Mouse (Mus musculus): ENCODE measurements around the gene Bola3. TPM values are rescaled to one million over a fixed set of nuclear protein-coding genes. Genes with fewer than 3 reads are reported as not detected.

The Bola3 gene
- polyA plus RNA-seq, 1 experiment from 2014 or later: 233 TPM

DNA sequence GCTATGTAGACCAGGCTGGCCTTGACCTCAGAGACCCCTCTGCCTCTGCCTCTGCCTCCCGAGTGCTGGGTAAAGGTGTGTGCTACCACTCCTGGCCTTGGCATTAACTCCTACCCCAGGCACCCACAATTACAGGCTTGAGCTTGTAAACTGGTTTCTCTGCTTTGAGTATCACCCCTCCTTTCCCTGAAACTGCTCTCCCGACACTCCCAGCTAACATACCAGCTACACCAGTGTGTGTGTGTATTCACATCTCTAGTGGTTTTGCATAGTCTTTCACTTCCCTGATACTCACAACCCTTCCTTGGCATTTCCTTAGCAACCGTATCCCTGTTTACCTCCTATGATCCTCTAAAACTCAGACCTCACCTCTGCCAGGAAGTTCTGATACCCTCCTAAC is 50.8 kb downstream of the Bola3 start:
- Histone ChIP-seq H3K4me1 (0 out of 2 replicates have a peak, but pooled peaks cover 5% of the 10 kb centered on the region), H3K36me3 (peaks cover 98% of the 10 kb centered on the region), H3K27ac (replicated peaks) (no peak overlapping the region), H3K4me3 (no peak overlapping the region), H3K9ac (no peak overlapping the region), H3K4me2 (no peak overlapping the region), H3K27me3 (replicated peaks) (no peaks in the 10 kb centered on the region), H3K9me3 (no peaks in the 10 kb centered on the region)
- WGBS: 83% methylated on average over 3 of the region's 3 CpGs
- no peak for ATAC-seq (ENCODE audit: extremely low read depth, insufficient number of reproducible peaks, low FRiP score, low TSS enrichment)

DNA sequence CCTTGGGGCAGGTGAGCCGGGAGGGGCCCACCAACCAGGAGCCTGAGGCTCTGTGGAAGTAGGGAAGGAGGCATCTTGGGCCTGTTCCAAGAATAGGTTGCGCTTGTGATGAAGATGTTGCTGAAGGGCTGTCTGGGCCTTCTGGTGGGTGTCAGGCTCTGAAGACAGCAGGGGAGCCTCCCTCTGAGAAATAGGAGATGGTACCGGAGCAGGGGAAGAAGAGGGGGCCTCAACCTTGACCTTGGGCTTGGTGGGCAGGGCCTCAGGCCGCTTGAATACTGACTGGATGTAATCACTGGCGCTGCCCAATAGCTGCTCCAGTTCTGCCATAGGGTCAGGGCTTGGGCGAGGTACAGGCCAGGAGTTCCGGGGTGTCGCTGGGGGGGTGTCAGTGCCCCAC is 54.5 kb downstream of the Bola3 start:
- H3K4me3 ChIP-seq: no peak overlapping the region
- H3K27me3 ChIP-seq (replicated peaks): no peaks in the 10 kb centered on the region
- WGBS: 92% methylated on average over 8 of the region's 8 CpGs
- no peak overlapping the region for H3K27ac ChIP-seq (replicated peaks)
- peaks cover 86% of the 10 kb centered on the region for H3K36me3 ChIP-seq
- H3K9me3 ChIP-seq: no peaks in the 10 kb centered on the region
- H3K4me2 ChIP-seq: no peak overlapping the region
- peaks cover 19% of the 10 kb centered on the region for H3K4me1 ChIP-seq
- no peak for ATAC-seq (ENCODE audit: extremely low read depth, insufficient number of reproducible peaks, low FRiP score, low TSS enrichment)
- no peak overlapping the region for H3K9ac ChIP-seq

DNA sequence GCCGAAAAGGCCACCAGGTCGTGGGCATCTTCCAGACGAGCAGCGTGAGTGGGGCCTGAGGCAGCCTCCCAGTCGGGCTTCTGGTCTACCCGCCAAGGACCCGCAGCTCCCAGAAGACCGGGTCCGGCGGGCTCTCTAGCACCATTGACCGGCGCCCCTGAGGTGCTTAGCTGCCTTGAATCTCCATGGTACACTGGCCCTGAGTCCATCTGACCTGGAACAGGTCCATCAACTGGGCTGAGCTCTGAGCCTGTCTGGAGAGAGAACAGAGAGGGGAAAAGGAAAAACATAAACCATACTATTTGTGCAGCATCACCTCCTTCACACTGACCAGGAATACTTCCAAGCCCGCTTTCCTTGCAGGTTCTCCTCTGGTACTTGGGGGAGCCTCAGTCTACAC is 55.6 kb downstream of the Bola3 start:
- Histone ChIP-seq H3K4me2 (no peak overlapping the region), H3K4me3 (no peak overlapping the region), H3K9ac (no peak overlapping the region), H3K4me1 (peaks cover 30% of the 10 kb centered on the region), H3K27ac (replicated peaks) (no peak overlapping the region), H3K27me3 (replicated peaks) (no peaks in the 10 kb centered on the region), H3K36me3 (peaks cover 76% of the 10 kb centered on the region), H3K9me3 (no peaks in the 10 kb centered on the region)
- no peak for ATAC-seq (ENCODE audit: extremely low read depth, insufficient number of reproducible peaks, low FRiP score, low TSS enrichment)
- WGBS: 96% methylated on average over 13 of the region's 13 CpGs

DNA sequence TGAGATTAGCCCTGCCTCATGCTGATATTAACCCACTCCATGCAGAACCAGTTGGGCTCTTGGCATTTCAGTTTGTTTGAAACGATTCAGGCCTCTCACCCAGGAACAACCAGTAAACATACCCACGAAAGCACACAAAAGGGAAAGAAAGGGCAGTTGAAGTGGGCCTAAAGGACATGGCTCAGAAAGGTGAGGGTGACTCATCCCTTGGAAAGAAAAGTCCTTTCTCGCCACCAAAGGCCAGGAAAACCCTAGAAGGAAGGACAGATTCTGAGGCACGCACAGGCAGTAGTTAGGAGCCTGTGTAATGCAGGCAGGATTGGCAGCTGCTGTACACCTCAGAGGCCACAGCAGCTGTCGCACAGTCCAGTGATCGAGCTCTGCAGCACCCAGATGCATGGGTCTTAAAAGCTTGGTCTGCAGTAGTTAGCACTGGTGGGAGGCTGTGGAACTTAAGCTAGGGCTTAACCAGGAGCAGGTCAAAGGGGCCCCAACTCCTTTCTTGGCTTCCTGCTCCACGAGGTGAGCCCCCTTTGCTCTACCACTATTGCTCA is 56.6 kb downstream of the Bola3 start:
- 80% methylated on average over 7 of the region's 7 CpGs for WGBS
- no peak overlapping the region for H3K27ac ChIP-seq (replicated peaks)
- H3K9me3 ChIP-seq: no peaks in the 10 kb centered on the region
- H3K4me3 ChIP-seq: no peak overlapping the region
- peaks cover 66% of the 10 kb centered on the region for H3K36me3 ChIP-seq
- no peak overlapping the region for H3K4me2 ChIP-seq
- no peak overlapping the region for H3K9ac ChIP-seq
- no peaks in the 10 kb centered on the region for H3K27me3 ChIP-seq (replicated peaks)
- ATAC-seq (ENCODE audit: extremely low read depth, insufficient number of reproducible peaks, low FRiP score, low TSS enrichment): no peak
- peaks cover 36% of the 10 kb centered on the region for H3K4me1 ChIP-seq

DNA sequence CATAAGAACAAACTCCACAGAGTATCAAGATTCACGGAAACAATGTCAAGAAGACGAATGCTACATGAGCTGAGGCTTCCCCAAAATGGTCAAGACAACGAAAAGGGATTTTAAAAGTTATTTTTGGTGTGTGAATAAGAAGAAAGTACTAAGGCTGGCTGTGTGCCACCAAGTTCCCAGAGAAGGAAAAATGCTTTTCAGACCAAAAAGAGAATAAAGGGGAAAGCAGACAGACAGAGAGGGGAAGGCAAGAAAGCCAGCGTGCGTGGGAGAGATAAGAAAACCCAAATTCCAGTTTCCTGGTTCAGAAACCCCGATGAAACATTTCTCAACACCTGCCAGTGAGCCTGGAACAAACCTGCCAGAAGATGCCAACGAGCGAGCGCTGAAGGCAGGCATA is 59.6 kb downstream of the Bola3 start:
- ATAC-seq (ENCODE audit: extremely low read depth, insufficient number of reproducible peaks, low FRiP score, low TSS enrichment): no peak
- WGBS: 64% methylated on average over 9 of the region's 9 CpGs
- Histone ChIP-seq H3K4me2 (no peak overlapping the region), H3K27ac (replicated peaks) (peak overlapping the region; percentile 55), H3K27me3 (replicated peaks) (no peaks in the 10 kb centered on the region), H3K4me1 (peaks cover 64% of the 10 kb centered on the region), H3K36me3 (peaks cover 36% of the 10 kb centered on the region), H3K4me3 (no peak overlapping the region), H3K9me3 (no peaks in the 10 kb centered on the region), H3K9ac (no peak overlapping the region)

Small RNA genes lying within 50 kb of the gene (microRNA-seq; reads per million reads assigned to microRNA genes)
- gene Mir6374: not detected

Other genes with a start within 250 kb of the Bola3 start
- gene Ccdc142, start 247.5 kb upstream of the Bola3 start, polyA plus RNA-seq (2015; fragmentation: Nextera tagmentation; extraction: Ambion mirVana): 1.5 and 1.7 TPM in 2 replicates
- 1.6 TPM in 2 replicates for gene Gm42688, start 247.5 kb upstream of the Bola3 start, polyA plus RNA-seq (2015; fragmentation: Nextera tagmentation; extraction: Ambion mirVana)
- 134 and 176 TPM in 2 replicates for gene Mrpl53, start 240.1 kb upstream of the Bola3 start, polyA plus RNA-seq (2015; fragmentation: Nextera tagmentation; extraction: Ambion mirVana)
- 18.5 and 22.0 TPM in 2 replicates for gene Mogs, start 233.7 kb upstream of the Bola3 start, polyA plus RNA-seq (2015; fragmentation: Nextera tagmentation; extraction: Ambion mirVana)
- 88.8 and 99.2 TPM in 2 replicates for gene Wbp1, start 227.6 kb upstream of the Bola3 start, polyA plus RNA-seq (2015; fragmentation: Nextera tagmentation; extraction: Ambion mirVana)
- gene Ino80b, start 223.7 kb upstream of the Bola3 start, polyA plus RNA-seq (2015; fragmentation: Nextera tagmentation; extraction: Ambion mirVana): 8.2 and 8.7 TPM in 2 replicates
- gene Rtkn, start 213.7 kb upstream of the Bola3 start, polyA plus RNA-seq (2015; fragmentation: Nextera tagmentation; extraction: Ambion mirVana): 19.5 and 21.6 TPM in 2 replicates
- 7.0 and 7.5 TPM in 2 replicates for gene Wdr54, start 192.8 kb upstream of the Bola3 start, polyA plus RNA-seq (2015; fragmentation: Nextera tagmentation; extraction: Ambion mirVana)
- gene 1700003E16Rik, start 192.7 kb upstream of the Bola3 start, polyA plus RNA-seq (2015; fragmentation: Nextera tagmentation; extraction: Ambion mirVana): 0.55 and 0.64 TPM in 2 replicates
- 62.3 and 65.9 TPM in 2 replicates for gene Dctn1, start 183.2 kb upstream of the Bola3 start, polyA plus RNA-seq (2015; fragmentation: Nextera tagmentation; extraction: Ambion mirVana)
- 0.11 and 0.37 TPM in 2 replicates for gene Slc4a5, start 129.3 kb upstream of the Bola3 start, polyA plus RNA-seq (2015; fragmentation: Nextera tagmentation; extraction: Ambion mirVana)
- 27.6 and 30.9 TPM in 2 replicates for gene Mthfd2, start 23.2 kb upstream of the Bola3 start, polyA plus RNA-seq (2015; fragmentation: Nextera tagmentation; extraction: Ambion mirVana)
- gene Mob1a, start 23.1 kb upstream of the Bola3 start, polyA plus RNA-seq (2015; fragmentation: Nextera tagmentation; extraction: Ambion mirVana): 30.4 and 30.7 TPM in 2 replicates
- gene Tet3, start 109.9 kb downstream of the Bola3 start, polyA plus RNA-seq (2015; fragmentation: Nextera tagmentation; extraction: Ambion mirVana): 27.7 and 30.6 TPM in 2 replicates
- gene Dguok, start 157.8 kb downstream of the Bola3 start, polyA plus RNA-seq (2015; fragmentation: Nextera tagmentation; extraction: Ambion mirVana): 54.0 and 55.2 TPM in 2 replicates
- gene Actg2, start 187.1 kb downstream of the Bola3 start, polyA plus RNA-seq (2015; fragmentation: Nextera tagmentation; extraction: Ambion mirVana): 15.2 and 20.7 TPM in 2 replicates
- gene Stambp, start 223.6 kb downstream of the Bola3 start, polyA plus RNA-seq (2015; fragmentation: Nextera tagmentation; extraction: Ambion mirVana): 21.4 and 24.2 TPM in 2 replicates